Mouse (Mus musculus) heart, postnatal 0 days (tissue): ENCODE results near the gene Dusp22.

Experiments
- CTCF ChIP-seq: IDR thresholded peaks from 2 replicates; pipeline ENCODE4 v1.5.1; 2016; ENCODE audit warnings: antibody characterized with exemption, control low read depth, low read depth
- EP300 ChIP-seq: IDR thresholded peaks from 2 replicates; pipeline ENCODE4 v1.6.1; 2016; ENCODE audit warnings: antibody characterized with exemption, low read depth

- TF ChIP-seq CTCF, result no peak
- no peak for TF ChIP-seq EP300
These were observed 53.8 kb downstream of the Dusp22 start for GRCm38 (mm10) chr13:30713621-30714020.
